Mouse (Mus musculus) embryonic facial prominence, embryonic 11.5 days (tissue): ENCODE results near the gene Txlng. TPM values are rescaled to one million over a fixed set of nuclear protein-coding genes. Genes with fewer than 3 reads are reported as not detected.
"Not testable (repeated sequence)": the region's sequence is repeated elsewhere in the genome, so short reads cannot be mapped to it uniquely, and the experiment has no call there.

Experiments used
- ATAC-seq: fragments of 200-750 bp; cut with Nextera tagmentation; replicated peaks from 2 replicates; pipeline ENCODE4 v1.8.0; 2017; ENCODE audit warnings: low read depth; ENCODE audit not compliant: insufficient number of reproducible peaks, low FRiP score, low TSS enrichment
- DNase-seq: peaks from one replicate; pipeline ENCODE4 v3.0.0-alpha.2; 2015; ENCODE audit warnings: low spot score
- H3K27ac ChIP-seq: fragments of 300-500 bp; sonication (generic); replicated peaks from 2 replicates; pipeline ENCODE4 v1.5.1; 2014; ENCODE audit warnings: mild to moderate bottlenecking, low read depth, low read length, control low read depth
- H3K27me3 ChIP-seq: fragments of 300-500 bp; sonication (generic); 2 replicates; pipeline ENCODE4 v1.6.1; 2014; ENCODE audit warnings: mild to moderate bottlenecking, low read length, moderate library complexity, mixed read lengths; ENCODE audit not compliant: control insufficient read depth, insufficient read depth
- H3K36me3 ChIP-seq: fragments of 300-500 bp; sonication (generic); replicated peaks from 2 replicates; pipeline ENCODE4 v1.6.1; 2014; ENCODE audit warnings: low read depth, mild to moderate bottlenecking, low read length, moderate library complexity, mixed read lengths; ENCODE audit not compliant: control insufficient read depth, insufficient read depth
- H3K4me1 ChIP-seq: fragments of 300-500 bp; sonication (generic); 2 replicates; pipeline ENCODE4 v1.6.1; 2014; ENCODE audit warnings: low read length, mixed read lengths; ENCODE audit not compliant: control insufficient read depth, insufficient read depth
- H3K4me2 ChIP-seq: fragments of 300-500 bp; sonication (generic); 2 replicates; pipeline ENCODE4 v1.6.1; 2014; ENCODE audit warnings: low read depth, mild to moderate bottlenecking, control low read depth, low read length, moderate library complexity
- H3K4me3 ChIP-seq: fragments of 300-500 bp; sonication (generic); 2 replicates; pipeline ENCODE4 v1.5.1; 2014; ENCODE audit warnings: low read depth, low read length, control low read depth
- H3K9ac ChIP-seq: fragments of 300-500 bp; sonication (generic); replicated peaks from 2 replicates; pipeline ENCODE4 v1.6.1; 2014; ENCODE audit warnings: mild to moderate bottlenecking, control low read depth, low read length
- H3K9me3 ChIP-seq: fragments of 300-500 bp; sonication (generic); replicated peaks from 2 replicates; pipeline ENCODE4 v1.6.1; 2016; ENCODE audit warnings: mild to moderate bottlenecking, low read length, inconsistent platforms, mixed read lengths; ENCODE audit not compliant: control insufficient read depth
- WGBS: fragments of 180-500 bp; shearing (Covaris S2); extraction: QIAGEN DNeasy Blood & Tissue Kit; methylation state at CpG from one replicate; pipeline ENCODE4 v1.1.7; 2014; 5-methylcytosine and 5-hydroxymethylcytosine counted together
- polyA plus RNA-seq: library from polyadenylated mRNA; unstranded; fragments of >200 nt; fragmentation: Nextera tagmentation; extraction: Ambion mirVana; gene quantifications from 2 replicates; pipeline ENCODE4 v1.2.1, GENCODE M21; 2014

Gene Txlng
- polyA plus RNA-seq, 1 experiment from 2014 or later = 19.3 TPM

- H3K4me1 ChIP-seq = no peaks in the 10 kb centered on the region
- H3K9ac ChIP-seq = no peak overlapping the region
- no peaks in the 10 kb centered on the region for H3K9me3 ChIP-seq
- DNase-seq = peak; percentile 9
- no peak overlapping the region for H3K27ac ChIP-seq
- ATAC-seq = no peak
- H3K4me3 ChIP-seq = no peak overlapping the region
- no peaks in the 10 kb centered on the region for H3K36me3 ChIP-seq
- WGBS = 45% methylated on average over 3 of the region's 3 CpGs
- H3K27me3 ChIP-seq = no peaks in the 10 kb centered on the region
- H3K4me2 ChIP-seq = no peak overlapping the region
These were observed 2.8 kb upstream of the Txlng start for GRCm38 (mm10) chrX:162832101-162832500.

GRCm38 (mm10) chrX:162831542-162831941, 2.3 kb upstream of the Txlng start:
- Histone ChIP-seq H3K9me3 (no peaks in the 10 kb centered on the region), H3K4me1 (no peaks in the 10 kb centered on the region), H3K27me3 (no peaks in the 10 kb centered on the region), H3K4me3 (no peak overlapping the region), H3K9ac (no peak overlapping the region), H3K4me2 (no peak overlapping the region), H3K27ac (no peak overlapping the region), H3K36me3 (no peaks in the 10 kb centered on the region)
- WGBS = 75% methylated on average over 1 of the region's 1 CpGs
- no peak for ATAC-seq
- DNase-seq = no peak

- no peak for ATAC-seq
- Histone ChIP-seq H3K9me3 (no peaks in the 10 kb centered on the region), H3K27ac (no peak overlapping the region), H3K36me3 (no peaks in the 10 kb centered on the region), H3K27me3 (no peaks in the 10 kb centered on the region), H3K4me2 (no peak overlapping the region), H3K9ac (no peak overlapping the region), H3K4me1 (no peaks in the 10 kb centered on the region), H3K4me3 (no peak overlapping the region)
- WGBS = 33% methylated on average over 1 of the region's 1 CpGs
- no peak for DNase-seq
These were observed 1.8 kb upstream of the Txlng start for GRCm38 (mm10) chrX:162831036-162831435.

GRCm38 (mm10) chrX:162830313-162830712, 1.1 kb upstream of the Txlng start:
- not testable (repeated sequence) for H3K9ac ChIP-seq, H3K27me3 ChIP-seq, H3K4me1 ChIP-seq, H3K4me3 ChIP-seq, H3K27ac ChIP-seq, H3K4me2 ChIP-seq, ATAC-seq, DNase-seq, H3K36me3 ChIP-seq, H3K9me3 ChIP-seq
- WGBS = 64% methylated on average over 2 of the region's 2 CpGs

GRCm38 (mm10) chrX:162829741-162830140, 487 bp upstream of the Txlng start:
- Histone ChIP-seq H3K4me1 (no peaks in the 10 kb centered on the region), H3K4me3 (peak overlapping the region; percentile 50), H3K27me3 (no peaks in the 10 kb centered on the region), H3K27ac (no peak overlapping the region), H3K36me3 (no peaks in the 10 kb centered on the region), H3K9ac (peak overlapping the region; percentile 26; the same call in 1 of the 2 replicates), H3K9me3 (no peaks in the 10 kb centered on the region), H3K4me2 (0 out of 2 replicates have a peak overlapping the region, but pooled peaks have one; percentile 2)
- DNase-seq (no peak), ATAC-seq (no peak)
- WGBS = 42% methylated on average over 5 of the region's 5 CpGs

- ATAC-seq = peak; percentile 54
- H3K9me3 ChIP-seq = no peaks in the 10 kb centered on the region
- no peak overlapping the region for H3K27ac ChIP-seq
These were observed 471 bp downstream of the Txlng start for GRCm38 (mm10) chrX:162828783-162829182.

GRCm38 (mm10) chrX:162828016-162828415, 1.2 kb downstream of the Txlng start:
- Histone ChIP-seq H3K4me1 (no peaks in the 10 kb centered on the region), H3K27ac (no peak overlapping the region), H3K27me3 (no peaks in the 10 kb centered on the region), H3K36me3 (no peaks in the 10 kb centered on the region), H3K9ac (no peak overlapping the region), H3K4me3 (peak overlapping the region; percentile 50), H3K9me3 (no peaks in the 10 kb centered on the region), H3K4me2 (peak overlapping the region; percentile 79)
- no peak for ATAC-seq
- DNase-seq = no peak
- WGBS = 47% methylated on average over 6 of the region's 6 CpGs

More at GRCm38 (mm10) chrX:162828783-162829182, 471 bp downstream of the Txlng start:
- Histone ChIP-seq H3K4me3 (peak overlapping the region; percentile 50), H3K27me3 (no peaks in the 10 kb centered on the region), H3K36me3 (no peaks in the 10 kb centered on the region), H3K9ac (peak overlapping the region; percentile 46), H3K4me2 (peak overlapping the region; percentile 79), H3K4me1 (no peaks in the 10 kb centered on the region)
- DNase-seq = no peak
- WGBS = 23% methylated on average over 15 of the region's 20 CpGs

GRCm38 (mm10) chrX:162800371-162800770, 28.9 kb downstream of the Txlng start:
- no peak overlapping the region for H3K4me2 ChIP-seq
- no peak overlapping the region for H3K27ac ChIP-seq
- no peaks in the 10 kb centered on the region for H3K4me1 ChIP-seq
- H3K9ac ChIP-seq = no peak overlapping the region
- H3K27me3 ChIP-seq = no peaks in the 10 kb centered on the region
- no peaks in the 10 kb centered on the region for H3K9me3 ChIP-seq
- no peak for ATAC-seq
- H3K4me3 ChIP-seq = no peak overlapping the region
- H3K36me3 ChIP-seq = no peaks in the 10 kb centered on the region
- peak; percentile 63 for DNase-seq
